Comparison of ENCODE assay signal across 8 mouse cellular contexts in the genomic region with DNA sequence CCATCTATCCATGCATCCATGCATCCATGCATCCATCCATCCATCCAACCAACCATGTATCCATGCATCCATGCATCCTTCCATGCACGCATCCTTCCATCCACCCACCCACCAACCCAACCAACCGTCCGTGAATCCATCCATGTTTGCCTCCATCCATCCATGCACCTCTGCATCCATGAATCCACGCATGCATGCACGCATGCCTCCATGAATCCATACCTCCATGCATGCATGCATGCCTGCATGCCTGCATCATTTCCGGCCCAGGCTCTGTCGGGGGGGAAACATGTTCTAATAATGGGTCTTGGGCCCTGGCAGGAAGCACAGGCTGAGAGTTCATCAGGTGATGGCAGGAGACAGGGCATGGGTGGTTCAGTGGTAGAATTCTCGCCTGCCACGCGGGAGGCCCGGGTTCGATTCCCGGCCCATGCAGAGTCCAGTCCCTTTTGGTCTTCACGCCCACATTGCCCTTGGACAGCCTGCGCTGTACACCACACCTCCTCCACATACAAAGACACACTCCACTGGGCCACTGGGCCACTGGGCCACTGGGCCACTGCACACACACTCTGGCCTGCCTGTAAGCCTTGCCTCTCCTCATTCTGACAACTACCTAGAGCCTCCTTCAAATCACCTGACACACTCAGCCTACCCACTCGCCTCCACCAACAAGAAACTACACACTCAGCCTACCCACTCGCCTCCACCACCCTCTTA. TPM values are rescaled to one million over a fixed set of nuclear protein-coding genes. Genes with fewer than 3 reads are reported as not detected.
DNase-seq lines count a peak whose midpoint lies in the region; ATAC-seq and TF ChIP-seq lines count a peak whose summit lies in the region.
"Not testable (repeated sequence)": the region's sequence is repeated elsewhere in the genome, so short reads cannot be mapped to it uniquely, and the experiment has no call there.

No protein-coding gene starts in this region.

- H3K4me1 ChIP-seq in forebrain, embryonic 12.5 days; heart, embryonic 15.5 days (replicated peaks); hindbrain, postnatal 0 days (ENCODE audit: insufficient read depth, low read length); limb, embryonic 12.5 days (replicated peaks); liver, postnatal 0 days (ENCODE audit: insufficient read depth); midbrain, embryonic 14.5 days (ENCODE audit: control insufficient read depth, insufficient read depth, low read length); stomach, embryonic 15.5 days: not testable (repeated sequence)

- not testable (repeated sequence) for TF ChIP-seq EP300 in liver, postnatal 0 days (IDR thresholded peaks at IDR 0.05; ENCODE audit: low read depth)

- not testable (repeated sequence) for H3K9ac ChIP-seq in forebrain, embryonic 12.5 days; heart, embryonic 15.5 days; hindbrain, postnatal 0 days (replicated peaks; ENCODE audit: low read length); limb, embryonic 12.5 days (replicated peaks); liver, postnatal 0 days (replicated peaks); midbrain, embryonic 14.5 days (replicated peaks; ENCODE audit: low read length); stomach, embryonic 15.5 days

- not testable (repeated sequence) for TF ChIP-seq CTCF in hindbrain, postnatal 0 days (IDR thresholded peaks at IDR 0.05; ENCODE audit: low read depth); liver, postnatal 0 days (IDR thresholded peaks at IDR 0.05; ENCODE audit: low read depth)

- peaks cover 36% of the 10 kb centered on the region for H3K27me3 ChIP-seq in forebrain, embryonic 12.5 days
- peaks cover 32% of the 10 kb centered on the region for H3K27me3 ChIP-seq in heart, embryonic 15.5 days
- H3K27me3 ChIP-seq in hindbrain, postnatal 0 days (ENCODE audit: insufficient read depth, low read length) = not testable (repeated sequence)
- H3K27me3 ChIP-seq in limb, embryonic 12.5 days = peaks cover 45% of the 10 kb centered on the region
- H3K27me3 ChIP-seq in liver, postnatal 0 days (ENCODE audit: insufficient read depth, low read length) = peaks cover 28% of the 10 kb centered on the region
- H3K27me3 ChIP-seq in midbrain, embryonic 14.5 days (ENCODE audit: control insufficient read depth, insufficient read depth, low read length) = peaks cover 22% of the 10 kb centered on the region
- peaks cover 12% of the 10 kb centered on the region for H3K27me3 ChIP-seq in stomach, embryonic 15.5 days (replicated peaks)

- H3K27ac ChIP-seq in forebrain, embryonic 12.5 days; heart, embryonic 15.5 days; hindbrain, postnatal 0 days; limb, embryonic 12.5 days; liver, postnatal 0 days (ENCODE audit: low read depth); midbrain, embryonic 14.5 days (replicated peaks; ENCODE audit: low read depth, low read length); stomach, embryonic 15.5 days: not testable (repeated sequence)

- peak; percentile 8 for ATAC-seq in common myeloid progenitor, adult 5-6 weeks (replicated peaks; ENCODE audit: low read depth, poor library complexity, severe bottlenecking)
- peak; percentile 28 for ATAC-seq in forebrain, embryonic 12.5 days (ENCODE audit: low FRiP score)
- ATAC-seq in heart, embryonic 15.5 days (replicated peaks; ENCODE audit: insufficient number of reproducible peaks, insufficient read depth, low FRiP score, low read depth) = 0 out of 2 replicates have a peak, but pooled peaks have one; percentile 9
- peak; percentile 3 for ATAC-seq in hindbrain, postnatal 0 days
- peak; percentile 4; the same call in 1 of the 2 replicates for ATAC-seq in limb, embryonic 12.5 days (ENCODE audit: insufficient number of reproducible peaks, insufficient read depth, low FRiP score, low TSS enrichment, low read depth)
- ATAC-seq in liver, postnatal 0 days = peak; percentile 6
- ATAC-seq in midbrain, embryonic 14.5 days (ENCODE audit: low FRiP score, low TSS enrichment) = 0 out of 2 replicates have a peak, but pooled peaks have one; percentile 3
- ATAC-seq in stomach, embryonic 15.5 days (ENCODE audit: insufficient read depth, low FRiP score, low read depth) = peak; percentile 58

- WGBS in forebrain, embryonic 12.5 days = 31% methylated on average over 11 of the region's 17 CpGs
- 31% methylated on average over 12 of the region's 17 CpGs for WGBS in heart, embryonic 15.5 days
- WGBS in hindbrain, postnatal 0 days = 40% methylated on average over 9 of the region's 17 CpGs
- WGBS in limb, embryonic 12.5 days = 34% methylated on average over 12 of the region's 17 CpGs
- WGBS in liver, postnatal 0 days (ENCODE audit: insufficient replicate concordance) = 28% methylated on average over 9 of the region's 17 CpGs
- 39% methylated on average over 10 of the region's 17 CpGs for WGBS in midbrain, embryonic 14.5 days
- WGBS in stomach, embryonic 15.5 days = 34% methylated on average over 13 of the region's 17 CpGs

- H3K9me3 ChIP-seq in forebrain, embryonic 12.5 days; heart, embryonic 15.5 days (replicated peaks); hindbrain, postnatal 0 days (ENCODE audit: low read length); limb, embryonic 12.5 days; liver, postnatal 0 days (ENCODE audit: low read length); midbrain, embryonic 14.5 days (ENCODE audit: control insufficient read depth, low read length); stomach, embryonic 15.5 days: not testable (repeated sequence)

- not testable (repeated sequence) for H3K4me2 ChIP-seq in forebrain, embryonic 12.5 days; heart, embryonic 15.5 days; hindbrain, postnatal 0 days (ENCODE audit: low read depth, low read length); limb, embryonic 12.5 days; liver, postnatal 0 days (ENCODE audit: low read depth, low read length); midbrain, embryonic 14.5 days (ENCODE audit: low read length); stomach, embryonic 15.5 days

- not testable (repeated sequence) for DNase-seq in hindbrain, postnatal 0 days (ENCODE audit: low spot score); liver, postnatal 0 days; midbrain, embryonic 14.5 days

- not testable (repeated sequence) for H3K4me3 ChIP-seq in forebrain, embryonic 12.5 days (replicated peaks); heart, embryonic 15.5 days; hindbrain, postnatal 0 days (ENCODE audit: low read length); limb, embryonic 12.5 days (replicated peaks); liver, postnatal 0 days (ENCODE audit: low read depth, low read length); midbrain, embryonic 14.5 days (replicated peaks; ENCODE audit: low read depth, low read length); stomach, embryonic 15.5 days (replicated peaks)

- not testable (repeated sequence) for H3K36me3 ChIP-seq in forebrain, embryonic 12.5 days (replicated peaks); heart, embryonic 15.5 days; hindbrain, postnatal 0 days (ENCODE audit: insufficient read depth, low read length); limb, embryonic 12.5 days; liver, postnatal 0 days (replicated peaks; ENCODE audit: insufficient read depth, low read length); midbrain, embryonic 14.5 days (ENCODE audit: control insufficient read depth, insufficient read depth, low read length); stomach, embryonic 15.5 days

RNA-seq across cellular contexts. Expression of a gene that starts 16.9 kb away (rescaled TPM):
- 7.8 and 15.7 TPM in 2 replicates for total RNA-seq in common myeloid progenitor, adult 5-6 weeks (2017)
- 4.8 and 4.9 TPM in 2 replicates for polyA plus RNA-seq in forebrain, embryonic 12.5 days (2016; fragmentation: Nextera tagmentation; extraction: Ambion mirVana)
- 10.4 and 11.9 TPM in 2 replicates for polyA plus RNA-seq in heart, embryonic 15.5 days (2015; fragmentation: Nextera tagmentation; extraction: Ambion mirVana)
- total RNA-seq in hindbrain, postnatal 0 days (2014; rRNA removed) = 15.2 and 15.9 TPM in 2 replicates
- polyA plus RNA-seq in hindbrain, postnatal 0 days (2015; fragmentation: Nextera tagmentation; extraction: Ambion mirVana) = 14.1 and 15.5 TPM in 2 replicates
- polyA plus RNA-seq in limb, embryonic 12.5 days (2016; fragmentation: Nextera tagmentation; extraction: Ambion mirVana) = 4.5 and 5.3 TPM in 2 replicates
- 40.3 and 41.8 TPM in 2 replicates for polyA plus RNA-seq in liver, postnatal 0 days (2015; fragmentation: Nextera tagmentation; extraction: Ambion mirVana)
- 2.5 and 8.3 TPM in 2 replicates for polyA plus RNA-seq in midbrain, embryonic 14.5 days (2014; fragmentation: Nextera tagmentation; extraction: Ambion mirVana)
- polyA plus RNA-seq in stomach, embryonic 15.5 days (2015; fragmentation: Nextera tagmentation; extraction: Ambion mirVana) = 18.7 and 18.8 TPM in 2 replicates

RNA-seq across cellular contexts. Expression of a gene that starts 32.0 kb away (rescaled TPM):
- 2.1 and 5.3 TPM in 2 replicates for total RNA-seq in common myeloid progenitor, adult 5-6 weeks (2017)
- polyA plus RNA-seq in forebrain, embryonic 12.5 days (2016; fragmentation: Nextera tagmentation; extraction: Ambion mirVana) = 3.9 and 5.2 TPM in 2 replicates
- polyA plus RNA-seq in heart, embryonic 15.5 days (2015; fragmentation: Nextera tagmentation; extraction: Ambion mirVana) = 2.7 and 3.5 TPM in 2 replicates
- total RNA-seq in hindbrain, postnatal 0 days (2014; rRNA removed) = 2.7 and 6.7 TPM in 2 replicates
- polyA plus RNA-seq in hindbrain, postnatal 0 days (2015; fragmentation: Nextera tagmentation; extraction: Ambion mirVana) = 12.2 and 15.3 TPM in 2 replicates
- polyA plus RNA-seq in limb, embryonic 12.5 days (2016; fragmentation: Nextera tagmentation; extraction: Ambion mirVana) = 1.5 and 1.6 TPM in 2 replicates
- 0.90 and 1.5 TPM in 2 replicates for polyA plus RNA-seq in liver, postnatal 0 days (2015; fragmentation: Nextera tagmentation; extraction: Ambion mirVana)
- polyA plus RNA-seq in midbrain, embryonic 14.5 days (2014; fragmentation: Nextera tagmentation; extraction: Ambion mirVana) = 2.7 and 4.2 TPM in 2 replicates
- polyA plus RNA-seq in stomach, embryonic 15.5 days (2015; fragmentation: Nextera tagmentation; extraction: Ambion mirVana) = 1.6 and 2.9 TPM in 2 replicates

Comparison
In these comparisons a context has a peak if more than half of its experiments do, and no peak if none do; other contexts are left out.
1. ATAC-seq: peak in every context shown above with its lines; median percentile 58 in stomach, embryonic 15.5 days; 28 in forebrain, embryonic 12.5 days; 9 in heart, embryonic 15.5 days; 8 in common myeloid progenitor, adult 5-6 weeks; 6 in liver, postnatal 0 days; 4 in limb, embryonic 12.5 days; 3 in hindbrain, postnatal 0 days; 3 in midbrain, embryonic 14.5 days.